ENCODE assay signal across 10 mouse cellular contexts in the genomic region with DNA sequence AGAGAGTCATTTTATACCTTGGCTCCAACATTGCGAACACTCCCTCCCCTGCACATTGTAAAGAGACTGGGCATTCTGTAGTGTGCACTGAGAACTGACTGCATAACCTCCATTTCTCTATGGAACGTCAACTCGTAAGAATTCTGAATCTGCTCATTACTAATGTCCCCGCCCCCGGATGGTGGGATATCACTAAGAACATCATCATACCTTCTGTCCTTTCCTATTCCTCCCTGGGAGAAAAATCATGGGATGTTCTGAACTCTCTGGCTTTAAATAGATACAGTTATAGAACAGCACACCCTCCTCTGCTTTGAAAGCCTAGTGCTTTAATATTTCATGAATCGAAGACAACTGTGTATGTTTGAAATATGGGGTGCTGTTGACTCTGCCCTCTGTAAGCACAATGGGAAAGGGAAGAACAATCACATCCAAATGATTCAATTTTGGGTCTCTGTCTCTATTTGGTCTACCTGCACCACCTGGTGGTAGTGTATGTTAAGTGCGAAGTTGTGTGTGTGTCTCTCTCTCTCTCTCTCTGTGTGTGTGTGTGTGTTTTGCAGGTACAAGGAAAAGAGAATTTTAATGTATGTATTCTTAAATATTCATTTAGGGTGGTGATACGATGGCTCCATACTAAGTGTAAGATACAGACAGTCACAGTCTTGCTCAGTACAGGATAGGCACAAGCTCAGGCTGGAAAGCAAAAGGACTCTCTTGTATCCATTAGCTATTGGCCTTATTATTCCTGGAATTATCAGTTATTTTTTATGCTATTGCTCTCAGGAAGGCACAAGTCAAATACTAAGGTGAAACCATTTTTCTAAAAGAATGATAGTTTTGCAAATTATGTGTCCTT. TPM values are rescaled to one million over a fixed set of nuclear protein-coding genes. Genes with fewer than 3 reads are reported as not detected.
A peak's percentile ranks its signal among the peaks of the same experiment; 100 is the strongest.
DNase-seq lines count a peak whose midpoint lies in the region; ATAC-seq lines count a peak whose summit lies in the region.
"Had no signal": no experiment of that assay in that cellular context is flagged by ENCODE, and none has a peak within 500 bp of the region (broad histone marks: within the 10 kb centered on the region; RNA-seq: fewer than 3 reads in every experiment).

No protein-coding gene starts in this region.

- H3K4me2 ChIP-seq in forebrain, embryonic 12.5 days = no peak overlapping the region
- H3K4me2 ChIP-seq in midbrain, embryonic 11.5 days = no peak overlapping the region
- H3K4me2 ChIP-seq in midbrain, embryonic 16.5 days (ENCODE audit: low read length) = no peak overlapping the region
- H3K4me2 ChIP-seq in embryonic facial prominence, embryonic 12.5 days (replicated peaks) = no peak overlapping the region
- no peak overlapping the region for H3K4me2 ChIP-seq in midbrain, embryonic 14.5 days (ENCODE audit: low read length)

- no peaks in the 10 kb centered on the region for H3K36me3 ChIP-seq in forebrain, embryonic 12.5 days (replicated peaks)
- no peaks in the 10 kb centered on the region for H3K36me3 ChIP-seq in forebrain, embryonic 10.5 days (replicated peaks)
- no peaks in the 10 kb centered on the region for H3K36me3 ChIP-seq in midbrain, embryonic 11.5 days (ENCODE audit: control insufficient read depth, insufficient read depth, low read length)
- H3K36me3 ChIP-seq in midbrain, embryonic 16.5 days (ENCODE audit: control insufficient read depth, insufficient read depth, low read length) = no peaks in the 10 kb centered on the region
- H3K36me3 ChIP-seq in embryonic facial prominence, embryonic 12.5 days = no peaks in the 10 kb centered on the region
- no peaks in the 10 kb centered on the region for H3K36me3 ChIP-seq in midbrain, embryonic 14.5 days (ENCODE audit: control insufficient read depth, insufficient read depth, low read length)
- H3K36me3 ChIP-seq: limb, embryonic 15.5 days; stomach, embryonic 15.5 days had no signal

- H3K9me3 ChIP-seq in forebrain, embryonic 12.5 days = no peaks in the 10 kb centered on the region
- no peaks in the 10 kb centered on the region for H3K9me3 ChIP-seq in forebrain, embryonic 10.5 days
- H3K9me3 ChIP-seq in midbrain, embryonic 11.5 days (ENCODE audit: control insufficient read depth, low read length) = no peaks in the 10 kb centered on the region
- no peaks in the 10 kb centered on the region for H3K9me3 ChIP-seq in midbrain, embryonic 16.5 days (replicated peaks; ENCODE audit: control insufficient read depth, low read length, poor library complexity, severe bottlenecking)
- H3K9me3 ChIP-seq in embryonic facial prominence, embryonic 12.5 days = no peaks in the 10 kb centered on the region
- no peaks in the 10 kb centered on the region for H3K9me3 ChIP-seq in midbrain, embryonic 14.5 days (ENCODE audit: control insufficient read depth, low read length)
- H3K9me3 ChIP-seq: limb, embryonic 15.5 days; stomach, embryonic 15.5 days had no signal

- H3K27ac ChIP-seq in forebrain, embryonic 12.5 days = no peak overlapping the region
- no peak overlapping the region for H3K27ac ChIP-seq in forebrain, embryonic 10.5 days
- no peak overlapping the region for H3K27ac ChIP-seq in midbrain, embryonic 11.5 days (ENCODE audit: low read depth, low read length)
- H3K27ac ChIP-seq in midbrain, embryonic 16.5 days (ENCODE audit: low read length) = no peak overlapping the region
- 0 out of 2 replicates have a peak overlapping the region, but pooled peaks have one; percentile 46 for H3K27ac ChIP-seq in embryonic facial prominence, embryonic 12.5 days
- no peak overlapping the region for H3K27ac ChIP-seq in midbrain, embryonic 14.5 days (replicated peaks; ENCODE audit: low read depth, low read length)
- H3K27ac ChIP-seq: stomach, embryonic 15.5 days had no signal

- H3K4me1 ChIP-seq in forebrain, embryonic 12.5 days = peaks cover 3% of the 10 kb centered on the region; the same call in 1 of the 2 replicates
- peaks cover 10% of the 10 kb centered on the region for H3K4me1 ChIP-seq in forebrain, embryonic 10.5 days
- H3K4me1 ChIP-seq in midbrain, embryonic 11.5 days (ENCODE audit: control insufficient read depth, insufficient read depth, low read length) = no peaks in the 10 kb centered on the region
- no peaks in the 10 kb centered on the region for H3K4me1 ChIP-seq in midbrain, embryonic 16.5 days (ENCODE audit: control insufficient read depth, insufficient read depth, low read length)
- H3K4me1 ChIP-seq in embryonic facial prominence, embryonic 12.5 days = peaks cover 13% of the 10 kb centered on the region; the same call in 1 of the 2 replicates
- no peaks in the 10 kb centered on the region for H3K4me1 ChIP-seq in midbrain, embryonic 14.5 days (ENCODE audit: control insufficient read depth, insufficient read depth, low read length)

- no peak overlapping the region for H3K4me3 ChIP-seq in forebrain, embryonic 12.5 days (replicated peaks)
- H3K4me3 ChIP-seq in forebrain, embryonic 10.5 days = no peak overlapping the region
- H3K4me3 ChIP-seq in midbrain, embryonic 11.5 days (ENCODE audit: low read depth, low read length) = no peak overlapping the region
- no peak overlapping the region for H3K4me3 ChIP-seq in midbrain, embryonic 16.5 days (ENCODE audit: low read depth, low read length)
- no peak overlapping the region for H3K4me3 ChIP-seq in embryonic facial prominence, embryonic 12.5 days
- no peak overlapping the region for H3K4me3 ChIP-seq in midbrain, embryonic 14.5 days (replicated peaks; ENCODE audit: low read depth, low read length)
- H3K4me3 ChIP-seq: stomach, embryonic 15.5 days had no signal

- no peak overlapping the region for H3K9ac ChIP-seq in forebrain, embryonic 12.5 days
- no peak overlapping the region for H3K9ac ChIP-seq in midbrain, embryonic 11.5 days (ENCODE audit: low read length)
- no peak overlapping the region for H3K9ac ChIP-seq in midbrain, embryonic 16.5 days (ENCODE audit: low read depth, low read length)
- no peak overlapping the region for H3K9ac ChIP-seq in embryonic facial prominence, embryonic 12.5 days
- no peak overlapping the region for H3K9ac ChIP-seq in midbrain, embryonic 14.5 days (replicated peaks; ENCODE audit: low read length)
- H3K9ac ChIP-seq: limb, embryonic 15.5 days; stomach, embryonic 15.5 days had no signal

- 85% methylated on average over 8 of the region's 8 CpGs for WGBS in forebrain, embryonic 12.5 days
- 84% methylated on average over 8 of the region's 8 CpGs for WGBS in forebrain, embryonic 10.5 days
- WGBS in midbrain, embryonic 11.5 days = 83% methylated on average over 8 of the region's 8 CpGs
- 89% methylated on average over 8 of the region's 8 CpGs for WGBS in midbrain, embryonic 16.5 days
- WGBS in embryonic facial prominence, embryonic 12.5 days = 71% methylated on average over 8 of the region's 8 CpGs
- 81% methylated on average over 8 of the region's 8 CpGs for WGBS in midbrain, embryonic 14.5 days

- intact Hi-C loops in heart, postnatal 14 days (cut with DNase I) = loop anchor here (5.0 kb wide), 1 partner anchor 141 kb away; no protein-coding TSS in a partner anchor

- ATAC-seq in forebrain, embryonic 12.5 days (ENCODE audit: low FRiP score) = peak; percentile 64; the same call in 1 of the 2 replicates
- ATAC-seq in midbrain, embryonic 11.5 days (ENCODE audit: low FRiP score) = no peak
- ATAC-seq in midbrain, embryonic 16.5 days = no peak
- 0 out of 2 replicates have a peak, but pooled peaks have one; percentile 47 for ATAC-seq in embryonic facial prominence, embryonic 12.5 days (ENCODE audit: insufficient number of reproducible peaks, insufficient read depth, low FRiP score, low TSS enrichment)
- ATAC-seq in midbrain, embryonic 14.5 days (ENCODE audit: low FRiP score, low TSS enrichment) = peak; percentile 34; the same call in 1 of the 2 replicates

- no peak for DNase-seq in forebrain, embryonic 10.5 days (ENCODE audit: extremely low spot score, low spot score)
- peak; percentile 82 for DNase-seq in midbrain, embryonic 11.5 days (ENCODE audit: low spot score, missing footprints)
- DNase-seq in midbrain, embryonic 14.5 days = peak; percentile 74
- DNase-seq in heart, postnatal 14 days = no peak
- no peak for DNase-seq in urinary bladder, postnatal 10 days (ENCODE audit: low spot score)

- H3K27me3 ChIP-seq in forebrain, embryonic 12.5 days = no peaks in the 10 kb centered on the region
- H3K27me3 ChIP-seq in forebrain, embryonic 10.5 days (ENCODE audit: poor library complexity, severe bottlenecking) = no peaks in the 10 kb centered on the region
- H3K27me3 ChIP-seq in midbrain, embryonic 11.5 days (ENCODE audit: control insufficient read depth, insufficient read depth, low read length) = no peaks in the 10 kb centered on the region
- no peaks in the 10 kb centered on the region for H3K27me3 ChIP-seq in midbrain, embryonic 16.5 days (ENCODE audit: control insufficient read depth, insufficient read depth, low read depth, low read length)
- H3K27me3 ChIP-seq in embryonic facial prominence, embryonic 12.5 days = no peaks in the 10 kb centered on the region
- no peaks in the 10 kb centered on the region for H3K27me3 ChIP-seq in midbrain, embryonic 14.5 days (ENCODE audit: control insufficient read depth, insufficient read depth, low read length)
- H3K27me3 ChIP-seq: limb, embryonic 15.5 days; stomach, embryonic 15.5 days had no signal

RNA-seq across cellular contexts. Expression of gene Fgf7, which starts 1.1 kb away (rescaled TPM):
- polyA plus RNA-seq in forebrain, embryonic 12.5 days (2016; fragmentation: Nextera tagmentation; extraction: Ambion mirVana) = 0.83 and 1.1 TPM in 2 replicates
- polyA plus RNA-seq in forebrain, embryonic 10.5 days (2016; fragmentation: Nextera tagmentation; extraction: Ambion mirVana) = 0.06 TPM in 1 of 2 replicates, not detected in the other
- polyA plus RNA-seq in midbrain, embryonic 11.5 days (2014; fragmentation: Nextera tagmentation; extraction: Ambion mirVana) = 0.37 and 0.57 TPM in 2 replicates
- 0.53 and 0.67 TPM in 2 replicates for polyA plus RNA-seq in midbrain, embryonic 16.5 days (2015; fragmentation: Nextera tagmentation; extraction: Ambion mirVana)
- 6.4 and 6.8 TPM in 2 replicates for polyA plus RNA-seq in embryonic facial prominence, embryonic 12.5 days (2016; fragmentation: Nextera tagmentation; extraction: Ambion mirVana)
- 0.18 and 0.28 TPM in 2 replicates for polyA plus RNA-seq in midbrain, embryonic 14.5 days (2014; fragmentation: Nextera tagmentation; extraction: Ambion mirVana)
- 1 to 10 TPM in 1 of 2 experiments, under 1 TPM in 1; 0.59 to 1.2 TPM for total RNA-seq in heart, postnatal 14 days (2021)

Comparison
In these comparisons a context has a peak if more than half of its experiments do, and no peak if none do; other contexts are left out.
1. ATAC-seq: peak in forebrain, embryonic 12.5 days (single experiment), embryonic facial prominence, embryonic 12.5 days (single experiment) and midbrain, embryonic 14.5 days (single experiment); none in midbrain, embryonic 11.5 days (single experiment) and midbrain, embryonic 16.5 days (single experiment).
2. DNase-seq: peak in midbrain, embryonic 11.5 days (single experiment) and midbrain, embryonic 14.5 days (single experiment); none in forebrain, embryonic 10.5 days (single experiment), heart, postnatal 14 days (0 of 2) and urinary bladder, postnatal 10 days (single experiment).